Mouse (Mus musculus) WW6 (cell line): ENCODE data around the gene Slc7a11.

Experiments used
- DNase-seq: peaks from one replicate; pipeline ENCODE4 v3.0.0-alpha.2; 2013; ENCODE audit warnings: low read depth, low spot score

Slc7a11 gene

DNA sequence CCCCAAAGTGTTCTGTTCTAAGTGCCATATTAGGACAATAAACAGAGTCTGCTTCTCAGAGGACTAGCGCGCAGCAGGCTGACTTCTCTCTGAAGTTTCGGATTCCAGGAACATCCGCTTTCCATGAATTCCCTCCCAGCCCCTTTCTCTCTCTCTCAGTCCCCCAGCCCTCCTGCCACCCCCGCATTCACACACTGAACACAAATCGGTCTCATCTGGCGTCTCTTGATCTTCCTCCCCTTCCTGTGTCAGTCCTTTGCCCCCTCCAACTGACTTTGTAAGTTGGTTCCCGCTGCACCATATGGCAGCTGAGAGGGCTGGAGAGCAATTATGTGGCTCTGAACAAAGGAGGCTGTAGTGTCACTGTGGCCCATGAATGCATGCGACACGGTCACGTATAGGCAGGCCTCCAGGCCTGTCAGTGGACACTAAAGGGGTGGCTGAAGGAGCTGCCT, 577.3 kb downstream of the Slc7a11 start:
- no peak for DNase-seq

GRCm38 (mm10) chr3:49856797-49857196, 586.6 kb downstream of the Slc7a11 start:
- DNase-seq: no peak

DNA sequence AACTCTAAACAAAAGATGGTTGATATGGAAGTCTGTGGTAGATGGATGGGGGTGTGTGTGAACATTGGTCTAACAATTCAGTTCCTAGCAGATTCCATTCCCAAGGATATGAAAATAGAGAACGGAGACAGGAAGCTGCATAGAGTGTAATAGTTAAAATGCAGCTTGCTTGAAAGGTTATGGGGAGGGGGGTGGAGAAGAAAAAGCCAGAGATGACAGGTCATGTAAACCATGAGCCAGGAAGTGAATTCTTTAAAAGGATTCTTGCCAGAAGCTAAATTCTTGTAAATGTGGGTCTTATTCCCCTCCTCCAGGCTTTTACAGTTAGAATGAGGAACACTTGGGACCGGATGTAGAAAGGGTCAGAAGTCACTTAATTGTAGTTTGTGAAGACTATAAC, 589.1 kb downstream of the Slc7a11 start:
- no peak for DNase-seq

DNA sequence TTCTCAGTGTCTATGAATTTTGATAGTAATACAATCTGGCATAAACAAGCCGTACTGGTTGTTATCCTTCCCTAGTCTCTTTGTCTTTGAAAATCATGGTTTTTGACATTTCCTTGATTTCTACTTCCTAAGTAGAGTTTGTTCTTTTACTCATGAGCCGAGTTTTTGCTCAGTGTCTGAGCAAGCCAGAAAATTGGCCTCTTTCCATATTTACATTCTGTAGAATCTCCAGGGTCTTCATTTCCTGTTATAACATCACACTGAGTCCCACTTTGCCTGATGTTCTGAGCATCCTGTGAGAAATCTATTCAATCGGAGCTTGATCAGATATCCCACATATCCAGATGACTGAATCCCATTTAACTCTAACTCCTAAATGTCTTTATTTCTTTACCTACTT, 600.4 kb downstream of the Slc7a11 start:
- no peak for DNase-seq
